Comparison of ENCODE assay signal across 18 mouse cellular contexts in the genomic region with DNA sequence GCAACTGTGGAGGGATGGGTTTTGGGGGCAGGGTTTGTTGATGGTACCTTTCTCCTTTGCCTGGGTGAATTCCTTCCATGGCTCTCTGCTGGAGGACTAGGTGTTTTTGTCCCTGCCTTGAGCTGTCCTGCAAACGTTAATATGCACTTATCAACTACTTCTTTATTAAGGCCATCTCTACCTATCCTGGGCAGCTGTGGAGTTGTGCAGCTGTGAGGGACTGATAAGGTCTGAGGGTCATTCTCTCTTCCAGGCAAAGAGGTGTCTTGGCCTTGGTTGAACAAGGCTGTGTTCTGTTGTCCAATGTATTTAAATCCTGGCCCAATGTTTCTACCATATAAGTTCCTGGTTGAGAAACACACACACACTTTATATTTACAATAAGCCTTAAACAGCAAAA. TPM values are rescaled to one million over a fixed set of nuclear protein-coding genes. Genes with fewer than 3 reads are reported as not detected.
DNase-seq lines count a peak whose midpoint lies in the region; ATAC-seq and TF ChIP-seq lines count a peak whose summit lies in the region.
"Had no signal": no experiment of that assay in that cellular context is flagged by ENCODE, and none has a peak within 500 bp of the region (broad histone marks: within the 10 kb centered on the region; RNA-seq: fewer than 3 reads in every experiment).

No protein-coding gene starts in this region.

- no peak overlapping the region for H3K4me2 ChIP-seq in heart, embryonic 12.5 days
- peak overlapping the region; percentile 41 for H3K4me2 ChIP-seq in liver, embryonic 14.5 days (ENCODE audit: low read depth)
- H3K4me2 ChIP-seq: embryonic facial prominence, embryonic 12.5 days; heart, embryonic 15.5 days had no signal

- H3K27ac ChIP-seq in heart, embryonic 12.5 days (ENCODE audit: poor library complexity, severe bottlenecking), result no peak overlapping the region
- peak overlapping the region; percentile 28 for H3K27ac ChIP-seq in liver, embryonic 14.5 days
- H3K27ac ChIP-seq: heart, embryonic 15.5 days; midbrain, embryonic 10.5 days had no signal

- H3K27me3 ChIP-seq in heart, embryonic 12.5 days (replicated peaks), result no peaks in the 10 kb centered on the region; the same call in 1 of the 2 replicates
- no peaks in the 10 kb centered on the region for H3K27me3 ChIP-seq in liver, embryonic 14.5 days (ENCODE audit: control insufficient read depth, insufficient read depth, low read length)
- H3K27me3 ChIP-seq: embryonic facial prominence, embryonic 12.5 days had no signal

- DNase-seq in heart, adult 11 months, result no peak
- peak; percentile 55 to 66 (median 60) for DNase-seq in liver, embryonic 14.5 days (ENCODE audit: low read depth in 3 of 3, low spot score in 3 of 3)
- DNase-seq in right cerebral cortex, postnatal 14 days, result no peak
- DNase-seq in lung, postnatal 4 days, result no peak
- DNase-seq: B cell, adult 2 months; cerebellum, adult 9-10 months; forebrain, postnatal 0 days; kidney, adult 11 months; lung, adult 2 months; retina, postnatal 1 day; thymus, postnatal 14 days had no signal

- no peaks in the 10 kb centered on the region for H3K9me3 ChIP-seq in heart, embryonic 12.5 days (replicated peaks)
- no peaks in the 10 kb centered on the region for H3K9me3 ChIP-seq in liver, embryonic 14.5 days (ENCODE audit: control insufficient read depth, low read length)
- H3K9me3 ChIP-seq: embryonic facial prominence, embryonic 12.5 days; heart, embryonic 15.5 days; midbrain, embryonic 10.5 days had no signal

- H3K4me3 ChIP-seq in heart, embryonic 12.5 days, result no peak overlapping the region
- no peak overlapping the region for H3K4me3 ChIP-seq in liver, embryonic 14.5 days (ENCODE audit: insufficient read depth in 1 of 2, low read depth in 2 of 2, low read length in 2 of 2)
- H3K4me3 ChIP-seq: embryonic facial prominence, embryonic 12.5 days; heart, embryonic 15.5 days; midbrain, embryonic 10.5 days had no signal

- peaks cover 19% of the 10 kb centered on the region for H3K4me1 ChIP-seq in heart, embryonic 12.5 days (replicated peaks)
- peaks cover 24 to 31% of the 10 kb centered on the region in 2 experiments for H3K4me1 ChIP-seq in liver, embryonic 14.5 days (replicated peaks; ENCODE audit: control insufficient read depth in 2 of 2, insufficient read depth in 2 of 2, low read length in 1 of 2)

- peak; percentile 70; the same call in 1 of the 2 replicates for ATAC-seq in heart, embryonic 12.5 days (ENCODE audit: insufficient number of reproducible peaks, low FRiP score)
- ATAC-seq in erythroblast, adult 5-6 weeks (replicated peaks; ENCODE audit: low FRiP score, poor library complexity, severe bottlenecking), result peak; percentile 81
- ATAC-seq in liver, embryonic 14.5 days (ENCODE audit: insufficient read depth), result peak; percentile 89
- ATAC-seq in activated CD4-positive, CD25-positive, alpha-beta regulatory T cell, adult 4 months, result no peak
- ATAC-seq: forebrain, postnatal 0 days; hindbrain, embryonic 16.5 days had no signal

- peak; percentile 80 for TF ChIP-seq EP300 in liver, embryonic 14.5 days (IDR thresholded peaks at IDR 0.05; ENCODE audit: low read depth)

- no peaks in the 10 kb centered on the region for H3K36me3 ChIP-seq in heart, embryonic 12.5 days
- H3K36me3 ChIP-seq in liver, embryonic 14.5 days (replicated peaks; ENCODE audit: control insufficient read depth, insufficient read depth, low read depth), result no peaks in the 10 kb centered on the region
- H3K36me3 ChIP-seq: embryonic facial prominence, embryonic 12.5 days; heart, embryonic 15.5 days; midbrain, embryonic 10.5 days had no signal

- 33% methylated on average over 1 of the region's 1 CpGs for WGBS in heart, embryonic 12.5 days
- whole genome bisulfite sequencing in liver, embryonic 14.5 days (ENCODE audit: insufficient replicate concordance), result 11% methylated on average over 1 of the region's 1 CpGs

- no peak for TF ChIP-seq CTCF in liver, embryonic 14.5 days (IDR thresholded peaks at IDR 0.05; ENCODE audit: low read depth)

- H3K9ac ChIP-seq in heart, embryonic 12.5 days, result no peak overlapping the region
- no peak overlapping the region; the same call in 1 of the 2 replicates for H3K9ac ChIP-seq in liver, embryonic 14.5 days (replicated peaks)
- H3K9ac ChIP-seq: embryonic facial prominence, embryonic 12.5 days; forebrain, postnatal 0 days; heart, embryonic 15.5 days had no signal

RNA-seq across cellular contexts. Expression of gene Lrmda, which starts 29.8 kb away (rescaled TPM):
- 1.0 and 1.3 TPM in 2 replicates for polyA plus RNA-seq in heart, embryonic 12.5 days (2016; fragmentation: Nextera tagmentation; extraction: Ambion mirVana)
- total RNA-seq in erythroblast, adult 5-6 weeks (2015; ENCODE audit: low replicate concordance), result 2.1 TPM in 1 of 2 replicates, not detected in the other
- 1.5 and 16.0 TPM in 2 replicates for total RNA-seq in erythroblast, adult 5-6 weeks (2017; ENCODE audit: low replicate concordance)
- polyA plus RNA-seq in liver, embryonic 14.5 days (2012; rRNA removed), result 0.05 and 0.18 TPM in 2 replicates
- polyA plus RNA-seq in liver, embryonic 14.5 days (2014; fragmentation: Nextera tagmentation; extraction: Ambion mirVana), result 0.22 and 0.76 TPM in 2 replicates
- not detected for polyA plus RNA-seq in activated CD4-positive, CD25-positive, alpha-beta regulatory T cell, adult 4 months (2017; shearing (Covaris generic))
- total RNA-seq: forebrain, postnatal 0 days had no signal

RNA-seq across cellular contexts. Expression of gene Zfp503, which starts 59.9 kb away (rescaled TPM):
- 4.7 and 5.6 TPM in 2 replicates for polyA plus RNA-seq in heart, embryonic 12.5 days (2016; fragmentation: Nextera tagmentation; extraction: Ambion mirVana)
- 0.38 TPM in 1 of 2 replicates, not detected in the other for total RNA-seq in erythroblast, adult 5-6 weeks (2015; ENCODE audit: low replicate concordance)
- total RNA-seq in erythroblast, adult 5-6 weeks (2017; ENCODE audit: low replicate concordance), result 0.60 TPM in 1 of 2 replicates, not detected in the other
- polyA plus RNA-seq in liver, embryonic 14.5 days (2012; rRNA removed), result 0.77 and 0.90 TPM in 2 replicates
- 0.24 and 0.43 TPM in 2 replicates for polyA plus RNA-seq in liver, embryonic 14.5 days (2014; fragmentation: Nextera tagmentation; extraction: Ambion mirVana)
- not detected for polyA plus RNA-seq in activated CD4-positive, CD25-positive, alpha-beta regulatory T cell, adult 4 months (2017; shearing (Covaris generic))

Comparison
In these comparisons a context has a peak if more than half of its experiments do, and no peak if none do; other contexts are left out.
1. DNase-seq: peak in liver, embryonic 14.5 days (3 of 3); none in heart, adult 11 months (single experiment), right cerebral cortex, postnatal 14 days (single experiment) and lung, postnatal 4 days (0 of 2).